Mouse (Mus musculus) macrophage (primary cell): Measurements from ENCODE around the gene Il3. TPM values are rescaled to one million over a fixed set of nuclear protein-coding genes. Genes with fewer than 3 reads are reported as not detected.

ENCODE experiments used
- polyA plus RNA-seq: library from polyadenylated mRNA; stranded (reverse); fragments of 250-400 nt; gene quantifications from 3 replicates; pipeline ENCODE4 v1.2.4, GENCODE M21; 2018; ENCODE audit warnings: inconsistent platforms

Gene Il3
- polyA plus RNA-seq, 1 experiment from 2014 or later, result not detected

Other genes starting within 250 kb of the Il3 start
- gene Slc22a4, start 239.2 kb downstream of the Il3 start, polyA plus RNA-seq, result 2.7 to 8.2 TPM (median 6.2 TPM) in 3 replicates
- gene Pdlim4, start 198.3 kb downstream of the Il3 start, polyA plus RNA-seq, result 33.9 to 78.0 TPM (median 67.8 TPM) in 3 replicates
- 8.3 to 15.6 TPM (median 11.6 TPM) in 3 replicates for gene P4ha2, start 167.2 kb downstream of the Il3 start, polyA plus RNA-seq
- not detected in 3 replicates for gene Csf2, start 17.6 kb downstream of the Il3 start, polyA plus RNA-seq
- gene Acsl6, start 36.5 kb upstream of the Il3 start, polyA plus RNA-seq, result not detected in 3 replicates
- gene Meikin, start 103.4 kb upstream of the Il3 start, polyA plus RNA-seq, result not detected in 3 replicates
- 28.9 to 48.8 TPM (median 35.3 TPM) in 3 replicates for gene Fnip1, start 170.9 kb upstream of the Il3 start, polyA plus RNA-seq